8 mouse cellular contexts compared by ENCODE assay signal in the genomic region with DNA sequence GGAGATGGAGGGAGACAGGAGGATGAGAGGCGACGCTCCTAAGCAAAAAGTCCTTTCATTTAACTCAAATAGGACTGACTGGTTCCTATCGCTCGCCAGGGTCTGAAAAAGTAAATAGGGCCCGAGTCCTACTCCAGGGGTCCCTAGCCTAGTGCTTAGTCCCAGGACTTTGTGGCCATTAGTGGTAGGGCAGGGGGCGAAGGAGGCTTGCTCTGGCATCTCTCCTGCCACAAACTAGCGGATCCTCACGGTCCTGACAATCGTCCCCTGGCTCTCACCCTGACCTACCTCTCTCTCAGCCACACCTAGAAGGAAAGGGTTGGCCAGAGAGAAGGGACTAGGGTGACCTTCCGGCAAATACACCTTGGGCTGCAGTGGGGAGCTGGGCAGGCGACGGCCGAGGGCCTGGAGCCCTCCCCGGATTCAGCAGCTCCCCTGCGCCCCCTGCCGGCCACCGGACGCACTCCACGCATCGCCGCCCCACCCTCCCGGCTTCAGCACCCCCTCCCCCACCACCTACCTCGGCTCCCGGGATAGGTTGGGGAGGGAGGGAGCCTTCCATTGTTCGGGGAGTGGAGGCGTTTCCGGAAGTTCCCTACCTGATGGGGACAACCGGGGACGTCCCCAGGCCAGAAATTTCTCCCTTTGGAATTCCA.
A peak's percentile ranks its signal among the peaks of the same experiment; 100 is the strongest.
DNase-seq lines count a peak whose midpoint lies in the region.

No protein-coding gene starts in this region.

- WGBS in embryonic facial prominence, embryonic 10.5 days = 13% methylated on average over 26 of the region's 29 CpGs
- WGBS in midbrain, embryonic 10.5 days = 11% methylated on average over 29 of the region's 29 CpGs

- H3K4me1 ChIP-seq in embryonic facial prominence, embryonic 10.5 days = peaks cover 36% of the 10 kb centered on the region
- H3K4me1 ChIP-seq in midbrain, embryonic 10.5 days = peaks cover 29% of the 10 kb centered on the region

- intact Hi-C loops in left cerebral cortex, postnatal 4 days (cut with DNase I) = loop anchor here (2.0 kb wide), 1 partner anchor 83 kb away; a partner anchor contains a TSS

- DNase-seq in adrenal gland, adult 8-10 months = peak; percentile 72
- DNase-seq in embryonic facial prominence, embryonic 10.5 days (ENCODE audit: low spot score) = peak; percentile 95
- DNase-seq in heart, adult 11 months = peak; percentile 99
- peak; percentile 74 for DNase-seq in kidney, adult 11 months
- peak; percentile 88 for DNase-seq in left cerebral cortex, postnatal 4 days
- peak; percentile 93 for DNase-seq in midbrain, embryonic 10.5 days (ENCODE audit: low spot score)
- DNase-seq in right cerebral cortex, postnatal 25 days = peak; percentile 84
- peak; percentile 93 for DNase-seq in urinary bladder, postnatal 25 days (ENCODE audit: low spot score)

- peak overlapping the region; percentile 58 for H3K4me3 ChIP-seq in embryonic facial prominence, embryonic 10.5 days
- H3K4me3 ChIP-seq in midbrain, embryonic 10.5 days = peak overlapping the region; percentile 57

- H3K27ac ChIP-seq in embryonic facial prominence, embryonic 10.5 days (replicated peaks) = peak overlapping the region; percentile 76
- H3K27ac ChIP-seq in midbrain, embryonic 10.5 days (replicated peaks) = peak overlapping the region; percentile 80

- H3K9me3 ChIP-seq in embryonic facial prominence, embryonic 10.5 days = no peaks in the 10 kb centered on the region
- no peaks in the 10 kb centered on the region for H3K9me3 ChIP-seq in midbrain, embryonic 10.5 days (replicated peaks)

- H3K36me3 ChIP-seq in embryonic facial prominence, embryonic 10.5 days (replicated peaks) = no peaks in the 10 kb centered on the region
- H3K36me3 ChIP-seq in midbrain, embryonic 10.5 days = no peaks in the 10 kb centered on the region

- peaks cover 44% of the 10 kb centered on the region for H3K27me3 ChIP-seq in embryonic facial prominence, embryonic 10.5 days (replicated peaks; ENCODE audit: low read depth, poor library complexity, severe bottlenecking)
- peaks cover 43% of the 10 kb centered on the region for H3K27me3 ChIP-seq in midbrain, embryonic 10.5 days (ENCODE audit: low read depth, poor library complexity, severe bottlenecking)

Comparison
In these comparisons a context has a peak if more than half of its experiments do, and no peak if none do; other contexts are left out.
1. Peak in every context shown above with its lines: DNase-seq, H3K4me3 ChIP-seq and H3K27ac ChIP-seq.